Mouse (Mus musculus) heart, postnatal 36 days (tissue): ENCODE results near the gene Il10ra. TPM values are rescaled to one million over a fixed set of nuclear protein-coding genes. Genes with fewer than 3 reads are reported as not detected.

Source experiments
- DNase-seq, 2 experiments: peaks; one replicate each; pipeline ENCODE4 v3.0.0; 2021 to 2022
- intact Hi-C: fragments of 180-260 bp; cut with DNase I; formaldehyde crosslinking; loops from one replicate; pipeline ENCODE4 v1.15.1; 2025
- total RNA-seq, 2 experiments: library from RNA; stranded (reverse); gene quantifications; 2 replicates each; pipeline ENCODE4 v1.2.3; 2021

Gene Il10ra
- 1 to 10 TPM; 1.7 to 2.4 TPM for total RNA-seq

GRCm38 (mm10) chr9:45268597-45269325 lies at the start of gene Il10ra:
TSS of gene Il10ra (minus strand) at chr9:45269149.
- DNase-seq: peak; percentile 50 to 57
- intact Hi-C loops: no loop called here

GRCm38 (mm10) chr9:45317635-45318034 lies 48.7 kb upstream of the Il10ra start:
- DNase-seq: peak in 1 of 2 experiments; percentile 17
- intact Hi-C loops: no loop called here

- no peak for DNase-seq
- intact Hi-C loops: no loop called here
These were observed 45.0 kb upstream of the Il10ra start for GRCm38 (mm10) chr9:45313913-45314312.

GRCm38 (mm10) chr9:45311858-45312257 lies 42.9 kb upstream of the Il10ra start:
- intact Hi-C loops: no loop called here
- no peak for DNase-seq

GRCm38 (mm10) chr9:45308521-45308920 lies 39.6 kb upstream of the Il10ra start:
- DNase-seq: no peak

GRCm38 (mm10) chr9:45306746-45307410 lies 37.9 kb upstream of the Il10ra start:
- no peak for DNase-seq
- intact Hi-C loops: no loop called here

More at GRCm38 (mm10) chr9:45308521-45308920, 39.6 kb upstream of the Il10ra start:
- intact Hi-C loops: no loop called here

GRCm38 (mm10) chr9:45301771-45302170 lies 32.8 kb upstream of the Il10ra start:
- intact Hi-C loops: loop anchor here (2.0 kb wide), 2 partner anchors 81 to 107 kb away; no protein-coding TSS in a partner anchor
- no peak for DNase-seq

GRCm38 (mm10) chr9:45300422-45301104 lies 31.6 kb upstream of the Il10ra start:
- intact Hi-C loops: loop anchor here (1.0 to 2.0 kb wide), 4 partner anchors 45 to 108 kb away; no protein-coding TSS in a partner anchor
- DNase-seq: peak; percentile 94 to 97

- DNase-seq: peak in 1 of 2 experiments; percentile 57
- intact Hi-C loops: loop anchor here (1.0 to 2.0 kb wide), 4 partner anchors 46 to 109 kb away; no protein-coding TSS in a partner anchor
These were observed 30.5 kb upstream of the Il10ra start for GRCm38 (mm10) chr9:45299231-45300006.

GRCm38 (mm10) chr9:45294210-45295011 lies 25.5 kb upstream of the Il10ra start:
- peak in 1 of 2 experiments; percentile 27 for DNase-seq
- intact Hi-C loops: no loop called here

- DNase-seq: no peak
- intact Hi-C loops: no loop called here
These were observed 22.7 kb upstream of the Il10ra start for GRCm38 (mm10) chr9:45291481-45292168.

- intact Hi-C loops: no loop called here
- no peak for DNase-seq
These were observed 13.5 kb upstream of the Il10ra start for GRCm38 (mm10) chr9:45282466-45282865.

- no peak for DNase-seq
- intact Hi-C loops: no loop called here
These were observed 11.9 kb upstream of the Il10ra start for GRCm38 (mm10) chr9:45280891-45281290.

GRCm38 (mm10) chr9:45280059-45280458 lies 11.1 kb upstream of the Il10ra start:
- no peak for DNase-seq
- intact Hi-C loops: no loop called here

GRCm38 (mm10) chr9:45274635-45275034 lies 5.7 kb upstream of the Il10ra start:
- intact Hi-C loops: no loop called here
- DNase-seq: no peak

GRCm38 (mm10) chr9:45274218-45274617 lies 5.3 kb upstream of the Il10ra start:
- intact Hi-C loops: no loop called here
- no peak for DNase-seq

- intact Hi-C loops: no loop called here
- no peak for DNase-seq
These were observed 3.3 kb upstream of the Il10ra start for GRCm38 (mm10) chr9:45272213-45272612.

- intact Hi-C loops: no loop called here
- DNase-seq: no peak
These were observed 870 bp downstream of the Il10ra start for GRCm38 (mm10) chr9:45268079-45268478.

GRCm38 (mm10) chr9:45267099-45267498 lies 1.9 kb downstream of the Il10ra start:
- no peak for DNase-seq
- intact Hi-C loops: no loop called here
